Mouse (Mus musculus) embryonic facial prominence, embryonic 10.5 days (tissue): ENCODE measurements around the gene Aes. TPM values are rescaled to one million over a fixed set of nuclear protein-coding genes. Genes with fewer than 3 reads are reported as not detected.

Experiments
- DNase-seq: peaks from one replicate; pipeline ENCODE4 v3.0.0-alpha.2; 2017; ENCODE audit warnings: low spot score
- H3K27ac ChIP-seq: fragments of 300-500 bp; sonication (generic); replicated peaks from 2 replicates; pipeline ENCODE4 v1.5.1; 2016; ENCODE audit warnings: mild to moderate bottlenecking
- H3K27me3 ChIP-seq: fragments of 300-500 bp; sonication (generic); replicated peaks from 2 replicates; pipeline ENCODE4 v1.6.1; 2016; ENCODE audit warnings: low read depth, mild to moderate bottlenecking; ENCODE audit not compliant: poor library complexity, severe bottlenecking
- H3K36me3 ChIP-seq: fragments of 300-500 bp; sonication (generic); replicated peaks from 2 replicates; pipeline ENCODE4 v1.6.1; 2016; ENCODE audit warnings: mild to moderate bottlenecking, moderate library complexity
- H3K4me1 ChIP-seq: fragments of 300-500 bp; sonication (generic); 2 replicates; pipeline ENCODE4 v1.6.1; 2016
- H3K4me3 ChIP-seq: fragments of 300-500 bp; sonication (generic); 2 replicates; pipeline ENCODE4 v1.5.1; 2016; ENCODE audit warnings: mild to moderate bottlenecking, moderate library complexity
- H3K9me3 ChIP-seq: fragments of 300-500 bp; sonication (generic); 2 replicates; pipeline ENCODE4 v1.6.1; 2016; ENCODE audit warnings: mild to moderate bottlenecking
- WGBS: fragments of 180-500 bp; shearing (Covaris S2); methylation state at CpG from one replicate; pipeline ENCODE4 v1.1.7; 2016; 5-methylcytosine and 5-hydroxymethylcytosine counted together
- polyA plus RNA-seq: library from polyadenylated mRNA; unstranded; fragments of >200 nt; fragmentation: Nextera tagmentation; extraction: Ambion mirVana; gene quantifications from 2 replicates; pipeline ENCODE4 v1.2.1, GENCODE M21; 2016

The Aes gene
- polyA plus RNA-seq, 1 experiment from 2014 or later: 347 TPM

- H3K9me3 ChIP-seq: no peaks in the 10 kb centered on the region
- no peak for DNase-seq
- H3K4me1 ChIP-seq: peaks cover 12% of the 10 kb centered on the region
- H3K4me3 ChIP-seq: no peak overlapping the region
- H3K27me3 ChIP-seq: no peaks in the 10 kb centered on the region
- no peak overlapping the region for H3K27ac ChIP-seq
- WGBS: 59% methylated on average over 16 of the region's 16 CpGs
- H3K36me3 ChIP-seq: peaks cover 85% of the 10 kb centered on the region
These were observed 24.5 kb upstream of the Aes start for GRCm38 (mm10) chr10:81534826-81535225.

GRCm38 (mm10) chr10:81536734-81537133, 22.6 kb upstream of the Aes start:
- Histone ChIP-seq H3K27ac (no peak overlapping the region), H3K27me3 (no peaks in the 10 kb centered on the region), H3K4me3 (no peak overlapping the region), H3K4me1 (peaks cover 19% of the 10 kb centered on the region), H3K36me3 (peaks cover 82% of the 10 kb centered on the region), H3K9me3 (no peaks in the 10 kb centered on the region)
- DNase-seq: no peak
- 79% methylated on average over 6 of the region's 6 CpGs for WGBS

- H3K9me3 ChIP-seq: no peaks in the 10 kb centered on the region
- H3K4me1 ChIP-seq: peaks cover 26% of the 10 kb centered on the region
- no peak overlapping the region for H3K4me3 ChIP-seq
- no peaks in the 10 kb centered on the region for H3K27me3 ChIP-seq
- H3K27ac ChIP-seq: no peak overlapping the region
- H3K36me3 ChIP-seq: peaks cover 77% of the 10 kb centered on the region
- no peak for DNase-seq
- WGBS: 92% methylated on average over 2 of the region's 2 CpGs
These were observed 21.9 kb upstream of the Aes start for GRCm38 (mm10) chr10:81537429-81537828.

- no peak overlapping the region for H3K27ac ChIP-seq
- WGBS: 83% methylated on average over 3 of the region's 3 CpGs
- H3K4me3 ChIP-seq: no peak overlapping the region
- H3K36me3 ChIP-seq: peaks cover 74% of the 10 kb centered on the region
- H3K27me3 ChIP-seq: no peaks in the 10 kb centered on the region
- H3K4me1 ChIP-seq: peaks cover 36% of the 10 kb centered on the region
- H3K9me3 ChIP-seq: no peaks in the 10 kb centered on the region
- DNase-seq: no peak
These were observed 20.8 kb upstream of the Aes start for GRCm38 (mm10) chr10:81538321-81539048.

GRCm38 (mm10) chr10:81541363-81541762, 17.9 kb upstream of the Aes start:
- peaks cover 39% of the 10 kb centered on the region for H3K4me1 ChIP-seq
- no peaks in the 10 kb centered on the region for H3K27me3 ChIP-seq
- no peaks in the 10 kb centered on the region for H3K9me3 ChIP-seq
- H3K27ac ChIP-seq: no peak overlapping the region
- no peak for DNase-seq
- 90% methylated on average over 5 of the region's 5 CpGs for WGBS
- peaks cover 54% of the 10 kb centered on the region for H3K36me3 ChIP-seq
- H3K4me3 ChIP-seq: 0 out of 2 replicates have a peak overlapping the region, but pooled peaks have one; percentile 2

- Histone ChIP-seq H3K4me3 (peak overlapping the region; percentile 2; the same call in 1 of the 2 replicates), H3K9me3 (no peaks in the 10 kb centered on the region), H3K4me1 (peaks cover 39% of the 10 kb centered on the region), H3K36me3 (peaks cover 51% of the 10 kb centered on the region), H3K27me3 (no peaks in the 10 kb centered on the region), H3K27ac (no peak overlapping the region)
- WGBS: 77% methylated on average over 10 of the region's 10 CpGs
- no peak for DNase-seq
These were observed 17.5 kb upstream of the Aes start for GRCm38 (mm10) chr10:81541803-81542202.

- no peak overlapping the region for H3K27ac ChIP-seq
- no peak for DNase-seq
- H3K27me3 ChIP-seq: no peaks in the 10 kb centered on the region
- no peaks in the 10 kb centered on the region for H3K9me3 ChIP-seq
- 72% methylated on average over 7 of the region's 7 CpGs for WGBS
- H3K4me1 ChIP-seq: peaks cover 39% of the 10 kb centered on the region
- H3K4me3 ChIP-seq: peak overlapping the region; percentile 80
- H3K36me3 ChIP-seq: peaks cover 41% of the 10 kb centered on the region
These were observed 16.4 kb upstream of the Aes start for GRCm38 (mm10) chr10:81542727-81543460.

GRCm38 (mm10) chr10:81543633-81544032, 15.7 kb upstream of the Aes start:
- WGBS: 67% methylated on average over 1 of the region's 1 CpGs
- Histone ChIP-seq H3K27ac (no peak overlapping the region; the same call in 1 of the 2 replicates), H3K4me1 (peaks cover 39% of the 10 kb centered on the region), H3K27me3 (no peaks in the 10 kb centered on the region), H3K9me3 (no peaks in the 10 kb centered on the region), H3K4me3 (peak overlapping the region; percentile 80), H3K36me3 (peaks cover 37% of the 10 kb centered on the region)
- no peak for DNase-seq

GRCm38 (mm10) chr10:81544296-81545160, 14.8 kb upstream of the Aes start:
- peaks cover 39% of the 10 kb centered on the region for H3K4me1 ChIP-seq
- H3K27me3 ChIP-seq: no peaks in the 10 kb centered on the region
- peak overlapping the region; percentile 80 for H3K4me3 ChIP-seq
- H3K36me3 ChIP-seq: peaks cover 28% of the 10 kb centered on the region
- peak overlapping the region; percentile 93 for H3K27ac ChIP-seq
- no peaks in the 10 kb centered on the region for H3K9me3 ChIP-seq
- DNase-seq: no peak
- WGBS: under 1% methylated on average over 93 of the region's 93 CpGs

GRCm38 (mm10) chr10:81545161-81545747, 14.0 kb upstream of the Aes start, which contains the start of gene Gna11:
Gna11 (minus strand) TSS chr10:81545190.
- Histone ChIP-seq H3K9me3 (no peaks in the 10 kb centered on the region), H3K4me1 (peaks cover 39% of the 10 kb centered on the region), H3K27ac (peak within 1 kb of the TSS; percentile 93), H3K4me3 (peak within 1 kb of the TSS; percentile 80), H3K27me3 (no peaks in the 10 kb centered on the region), H3K36me3 (peaks cover 21% of the 10 kb centered on the region)
- WGBS: 1% methylated on average over 59 of the region's 59 CpGs
- peak; percentile 100 for DNase-seq

GRCm38 (mm10) chr10:81546332-81546731, 13.0 kb upstream of the Aes start:
- peaks cover 12% of the 10 kb centered on the region for H3K36me3 ChIP-seq
- DNase-seq: no peak
- H3K27ac ChIP-seq: peak overlapping the region; percentile 44; the same call in 1 of the 2 replicates
- no peak overlapping the region for H3K4me3 ChIP-seq
- no peaks in the 10 kb centered on the region for H3K27me3 ChIP-seq
- 83% methylated on average over 5 of the region's 5 CpGs for WGBS
- no peaks in the 10 kb centered on the region for H3K9me3 ChIP-seq
- H3K4me1 ChIP-seq: peaks cover 37% of the 10 kb centered on the region
